Mouse (Mus musculus) liver, embryonic 14.5 days (tissue): ENCODE results near the gene Zfp626.

ENCODE experiments used
- CTCF ChIP-seq: IDR thresholded peaks from 2 replicates; pipeline ENCODE4 v1.5.1; 2016; ENCODE audit warnings: antibody characterized with exemption, low read depth, control low read depth
- EP300 ChIP-seq: IDR thresholded peaks from 2 replicates; pipeline ENCODE4 v1.6.1; 2016; ENCODE audit warnings: antibody characterized with exemption, low read depth

DNA sequence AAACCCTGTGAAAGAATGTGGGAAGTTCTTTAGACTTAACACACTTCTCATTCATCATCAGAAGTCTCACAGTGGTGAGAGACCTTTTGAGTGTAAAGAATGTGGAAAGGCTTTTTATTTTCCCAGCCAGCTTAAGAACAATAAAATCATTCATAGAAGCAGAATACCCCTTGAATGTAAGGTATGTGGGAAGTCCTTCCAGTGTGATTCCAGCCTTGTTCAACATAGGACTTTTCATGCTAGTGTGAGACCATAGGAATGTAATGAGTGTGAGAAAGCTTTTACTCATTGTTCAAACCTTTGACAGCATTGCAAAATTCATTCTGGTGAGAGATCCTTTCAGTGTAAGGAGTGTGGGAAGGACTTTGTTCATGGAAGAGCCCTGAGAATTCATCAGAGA, 12.4 kb upstream of the Zfp626 start:
- TF ChIP-seq CTCF: no peak
- TF ChIP-seq EP300: no peak
